Mouse (Mus musculus) gastrocnemius, adult 8-10 months (tissue): ENCODE data around the gene Htra3. TPM values are rescaled to one million over a fixed set of nuclear protein-coding genes. Genes with fewer than 3 reads are reported as not detected.

Experiments used
- DNase-seq, 2 experiments: peaks; one replicate each; pipeline ENCODE4 v3.0.0; 2022; ENCODE audit warnings: low spot score in 2 of 2
- total RNA-seq, 4 experiments: library from RNA; stranded (reverse); gene quantifications; 2 replicates each; pipeline ENCODE4 v1.2.4; 2022

Gene Htra3
- total RNA-seq, 4 experiments from 2014 or later = 19.9 to 34.2 (median 25.1) TPM

DNA sequence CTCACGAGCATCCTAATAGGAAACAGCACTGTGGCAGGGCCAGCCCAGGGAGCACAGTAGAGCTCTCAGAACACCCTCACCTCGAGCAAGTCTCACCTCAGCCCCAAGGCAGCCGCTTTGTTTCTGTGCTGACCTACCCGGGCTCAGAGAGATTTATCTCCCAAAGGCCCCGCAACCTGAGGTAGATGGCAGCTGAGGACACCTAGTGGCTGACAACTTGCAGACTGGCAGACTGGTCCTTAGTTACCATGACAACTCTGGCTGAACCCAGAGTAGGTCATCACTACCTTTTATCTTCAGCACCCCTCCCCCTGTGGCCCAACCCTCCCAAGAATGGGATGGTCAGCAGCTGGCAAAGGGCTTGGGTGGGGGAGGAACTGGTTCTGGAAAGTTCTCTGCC lies 16.2 kb upstream of the Htra3 start:
- DNase-seq = no peak

DNA sequence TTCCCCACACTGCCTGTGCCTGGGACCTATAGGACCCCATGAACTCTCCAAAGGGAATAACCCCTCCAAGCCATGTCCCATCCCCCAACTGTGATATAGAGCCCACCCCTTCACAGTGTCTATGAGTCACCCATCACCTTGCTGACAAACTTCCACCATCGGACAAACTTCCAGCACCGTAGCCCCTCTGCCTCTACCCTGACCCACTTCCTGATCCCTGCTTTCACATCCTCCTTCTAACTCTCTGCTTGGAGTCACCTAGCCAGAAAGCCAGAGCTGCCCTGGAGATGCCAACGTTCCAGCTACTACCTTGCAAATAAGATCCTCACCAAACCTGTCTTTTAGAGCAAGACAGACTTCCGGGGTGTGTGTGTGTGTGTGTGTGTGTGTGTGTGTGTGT lies 14.1 kb upstream of the Htra3 start:
- DNase-seq = no peak

DNA sequence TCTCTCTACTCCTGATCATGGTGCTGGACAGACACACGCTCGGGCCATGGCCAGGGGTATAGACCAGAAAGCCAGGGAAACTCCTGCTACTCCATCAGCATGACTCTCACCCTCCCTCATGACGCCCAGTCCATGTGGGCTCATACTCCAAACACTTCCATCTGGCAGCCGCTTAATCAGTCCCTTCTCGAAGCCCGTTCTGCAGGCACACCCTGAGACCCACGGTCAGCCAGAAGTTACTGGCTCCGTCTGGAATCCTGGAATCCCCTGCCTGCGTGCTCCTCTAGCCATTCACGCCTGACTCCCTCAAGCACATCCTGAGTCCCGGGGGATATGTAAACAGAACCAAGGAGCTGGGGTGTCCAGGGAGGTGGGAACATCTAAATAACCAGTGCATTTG lies 11.7 kb upstream of the Htra3 start:
- no peak for DNase-seq

DNA sequence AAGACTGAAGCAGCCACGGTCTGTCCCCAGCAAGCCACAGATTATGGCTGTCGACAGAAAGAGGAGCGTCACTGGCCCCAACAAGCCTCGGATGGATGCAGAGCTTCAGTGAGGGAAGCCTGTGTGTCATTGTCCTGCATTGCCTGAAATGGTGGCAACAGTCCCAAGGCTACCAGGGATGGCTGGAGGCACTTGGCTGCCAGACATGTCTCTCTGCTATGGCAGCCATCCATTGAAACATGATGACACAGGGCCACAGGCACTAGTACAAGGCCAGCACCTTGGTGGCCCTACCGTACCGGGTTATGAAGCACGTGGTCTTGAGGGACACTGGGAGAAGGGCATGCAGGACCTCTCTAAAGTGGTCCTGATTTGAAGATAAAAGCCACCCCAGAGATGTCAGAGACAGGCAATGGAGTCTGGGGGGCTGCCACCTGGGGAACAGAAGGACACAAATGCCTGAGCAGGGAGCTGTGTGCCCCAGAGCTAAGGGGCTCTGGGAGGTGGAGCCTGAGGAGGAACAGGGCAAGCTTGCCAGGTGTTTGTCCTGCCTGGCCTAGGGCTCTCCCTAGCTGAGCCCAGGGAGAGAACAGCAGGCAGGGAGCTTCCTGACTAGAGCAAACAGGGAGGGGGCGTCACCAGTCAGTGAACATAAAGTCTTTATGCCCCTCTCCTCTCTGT lies 11.0 kb upstream of the Htra3 start:
- DNase-seq = peak in 1 of 2 experiments; percentile 56

DNA sequence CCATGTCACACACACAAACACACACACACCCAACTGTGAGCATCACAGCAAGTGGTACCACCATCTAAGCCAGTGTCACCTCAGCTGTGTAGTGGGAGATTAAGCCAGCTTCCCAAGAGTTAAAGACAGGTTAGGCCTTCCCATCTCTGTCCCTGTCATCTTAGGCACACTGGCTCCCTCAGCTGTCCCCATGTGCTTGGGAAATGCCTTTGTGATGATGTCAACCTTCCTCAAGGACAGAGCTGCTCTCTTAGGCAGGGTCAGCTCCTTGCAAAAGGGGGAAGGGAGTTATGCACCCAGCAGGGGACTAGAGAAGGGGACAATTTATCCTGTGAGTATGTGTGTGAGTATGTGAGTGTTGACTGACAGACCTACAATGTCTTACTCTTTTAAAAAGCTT lies 9.8 kb upstream of the Htra3 start:
- no peak for DNase-seq

DNA sequence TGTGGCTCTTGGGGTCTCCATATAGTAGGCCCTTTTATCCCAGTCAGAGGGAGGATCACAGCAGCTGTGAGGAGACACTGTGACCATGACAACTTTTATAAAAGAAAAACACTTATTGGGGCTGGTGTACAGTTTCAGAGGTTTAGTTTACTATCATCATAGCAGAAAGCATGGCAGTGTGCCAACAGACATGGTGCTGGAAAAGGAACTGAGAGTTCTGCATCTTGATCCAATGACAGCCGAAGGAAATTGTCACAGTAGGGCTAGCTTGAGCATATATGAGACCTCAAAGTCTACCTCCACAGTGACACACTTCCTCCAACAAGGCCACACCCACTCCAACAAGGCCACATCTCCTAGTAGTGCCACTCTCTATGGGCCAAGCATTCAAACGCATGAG lies 9.3 kb upstream of the Htra3 start:
- no peak for DNase-seq

DNA sequence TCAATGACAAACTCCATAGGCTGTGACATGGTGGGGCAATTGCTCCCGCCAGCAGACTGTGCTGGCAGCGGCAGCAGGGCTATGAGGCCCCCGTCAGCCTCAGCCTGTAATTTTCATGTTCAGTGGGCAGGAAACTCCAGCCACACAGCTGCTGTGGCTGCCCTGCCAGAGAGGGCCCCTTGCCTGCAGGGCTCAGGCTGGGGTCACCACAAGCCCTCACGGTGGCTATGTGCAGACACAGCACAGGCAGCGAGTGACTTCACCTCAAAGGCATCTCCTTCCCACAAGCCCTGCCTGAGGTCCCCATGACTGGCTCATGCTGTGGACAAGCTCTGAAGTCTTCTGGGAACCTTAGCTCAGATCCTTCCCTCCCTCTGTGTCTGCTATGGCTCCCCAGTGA lies 7.5 kb upstream of the Htra3 start:
- no peak for DNase-seq

DNA sequence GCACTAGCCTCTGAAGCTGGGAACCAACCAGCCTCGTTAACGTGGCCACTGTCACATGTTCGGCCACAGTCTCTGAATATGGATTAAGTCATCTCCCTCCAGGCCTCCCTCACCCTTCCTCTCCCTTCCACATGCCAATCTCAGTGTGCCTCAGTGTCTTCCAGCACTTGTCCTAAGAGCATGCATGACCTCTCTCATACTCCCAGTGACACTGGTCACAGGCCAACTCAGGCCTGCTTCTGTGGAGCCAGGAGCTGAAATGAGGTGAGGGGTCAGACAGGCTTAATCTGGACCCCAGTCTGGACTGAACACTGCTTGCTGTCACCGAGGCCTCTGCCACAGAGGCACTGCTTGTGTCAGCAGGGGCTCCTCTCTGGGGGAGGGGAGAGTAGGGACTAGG lies 6.8 kb upstream of the Htra3 start:
- no peak for DNase-seq

DNA sequence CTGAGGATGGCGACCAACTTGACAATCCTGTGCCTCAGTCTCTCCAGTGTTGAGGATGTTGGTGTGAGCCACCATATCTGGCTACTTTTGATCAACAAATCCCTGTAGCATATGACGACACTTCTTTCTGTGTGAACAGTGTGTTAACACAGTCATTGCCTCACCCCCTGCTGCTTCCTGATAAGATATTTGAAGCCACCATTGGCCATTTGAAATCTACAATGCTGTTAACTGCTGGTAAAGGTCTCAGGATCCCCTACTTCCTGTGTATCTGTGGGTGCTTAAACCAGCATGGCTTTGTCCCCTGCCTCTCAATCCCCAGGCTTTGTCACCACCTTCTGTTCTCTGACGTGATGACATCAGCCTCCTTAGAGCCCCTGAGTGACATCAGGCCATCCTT lies 5.5 kb upstream of the Htra3 start:
- DNase-seq = no peak

DNA sequence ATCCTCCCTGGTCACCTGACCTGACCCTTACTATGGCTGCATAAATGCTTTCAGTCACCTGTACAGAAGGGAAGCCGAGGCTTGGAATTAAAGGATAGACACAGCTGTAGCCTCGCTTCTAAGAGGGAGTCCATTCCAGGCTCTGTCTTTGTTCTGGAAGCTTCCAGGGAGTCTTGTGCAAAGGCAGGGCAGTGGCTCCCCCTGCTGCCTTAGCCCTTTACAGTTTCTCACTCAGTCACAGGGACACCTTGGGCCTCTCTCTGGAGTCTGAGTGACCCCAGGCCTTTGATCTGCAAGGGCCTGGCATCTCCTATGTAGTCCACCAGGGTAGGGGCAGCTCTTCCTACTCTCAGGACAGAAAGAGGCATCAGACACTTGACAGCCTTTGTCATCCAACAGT lies 1.4 kb upstream of the Htra3 start:
- DNase-seq = peak in 1 of 2 experiments; percentile 49

DNA sequence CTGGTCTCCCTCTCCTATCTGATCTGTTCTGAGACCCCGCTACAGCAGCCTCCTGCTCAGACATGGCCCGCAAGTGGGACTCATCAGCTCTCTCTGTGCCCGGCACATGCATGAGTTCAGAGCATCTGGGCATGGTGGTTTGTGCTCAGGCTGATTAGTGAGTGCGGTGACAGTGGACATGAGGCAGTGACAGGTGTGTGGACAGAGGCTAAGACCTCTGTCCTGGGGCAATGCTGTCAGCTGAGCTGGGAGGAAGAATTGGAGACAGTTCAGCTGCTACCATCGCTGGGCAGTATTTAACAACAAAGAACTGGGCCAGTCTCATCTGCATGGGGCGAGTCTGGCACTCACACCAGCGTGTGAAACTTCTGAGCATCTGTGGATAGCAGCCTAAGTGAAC lies 2.6 kb downstream of the Htra3 start:
- no peak for DNase-seq

DNA sequence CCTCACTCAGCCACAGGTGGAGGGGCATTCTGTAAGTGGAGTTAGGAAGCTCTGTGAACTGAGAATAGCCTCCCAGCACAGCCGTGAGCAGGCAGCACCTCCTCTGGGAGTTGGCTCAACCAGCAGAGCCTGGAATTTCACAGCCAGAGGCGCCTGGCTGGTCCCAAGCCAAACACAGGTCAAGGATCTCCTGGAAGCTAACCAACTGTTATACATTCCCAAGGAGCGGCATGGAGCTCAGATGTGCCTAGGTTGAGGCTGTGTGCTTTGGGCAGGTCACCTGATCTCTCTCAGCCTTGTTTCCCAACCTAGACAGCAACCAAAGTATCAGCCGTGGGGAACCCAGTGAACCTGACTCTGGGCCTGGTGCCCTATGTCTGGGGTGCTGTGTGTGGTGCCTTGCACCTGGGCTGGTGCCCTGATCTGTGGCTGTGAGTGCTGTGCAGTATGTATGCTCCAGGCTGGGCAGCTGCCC lies 5.5 kb downstream of the Htra3 start:
- peak; percentile 76 to 77 for DNase-seq

DNA sequence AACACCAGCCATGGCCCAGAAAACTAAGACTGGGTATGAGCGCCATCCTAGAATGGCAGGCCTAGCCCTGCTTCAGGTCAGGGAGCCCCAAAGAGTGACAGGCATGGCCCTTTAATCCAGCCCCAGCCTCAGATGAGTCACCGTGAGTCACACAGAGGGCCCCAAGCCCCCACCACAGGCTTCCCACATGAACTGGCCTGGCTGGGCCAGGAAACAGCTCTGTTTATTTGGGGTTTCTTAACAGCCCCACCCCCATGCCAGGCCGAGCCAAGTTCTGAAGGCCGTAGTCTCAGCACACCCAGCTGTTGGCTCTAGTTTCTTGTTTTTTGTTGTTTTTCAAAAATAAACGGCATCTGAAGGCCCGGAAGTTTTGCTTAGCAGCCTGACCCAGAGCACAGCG lies 6.5 kb downstream of the Htra3 start:
- DNase-seq = peak; percentile 78 to 80

DNA sequence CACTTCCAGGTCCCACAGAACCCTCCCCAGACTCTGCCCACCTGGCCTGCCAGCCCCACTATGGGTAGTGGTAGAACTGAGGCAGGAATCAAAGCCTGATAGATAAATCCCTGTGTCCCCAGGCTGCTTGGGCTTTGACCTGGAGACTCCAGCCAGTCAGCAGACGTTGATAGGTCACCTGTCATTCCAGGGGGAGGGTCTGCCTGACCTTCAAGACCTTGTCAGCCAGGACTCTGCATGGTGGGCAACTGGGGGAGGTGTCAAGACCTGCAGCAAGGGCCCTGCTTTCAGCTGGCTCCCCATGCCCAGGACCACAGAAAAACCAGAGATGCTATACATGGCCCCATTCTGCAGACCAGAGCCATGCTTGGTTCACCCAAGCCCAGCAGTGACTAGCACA lies 7.0 kb downstream of the Htra3 start:
- DNase-seq = no peak

DNA sequence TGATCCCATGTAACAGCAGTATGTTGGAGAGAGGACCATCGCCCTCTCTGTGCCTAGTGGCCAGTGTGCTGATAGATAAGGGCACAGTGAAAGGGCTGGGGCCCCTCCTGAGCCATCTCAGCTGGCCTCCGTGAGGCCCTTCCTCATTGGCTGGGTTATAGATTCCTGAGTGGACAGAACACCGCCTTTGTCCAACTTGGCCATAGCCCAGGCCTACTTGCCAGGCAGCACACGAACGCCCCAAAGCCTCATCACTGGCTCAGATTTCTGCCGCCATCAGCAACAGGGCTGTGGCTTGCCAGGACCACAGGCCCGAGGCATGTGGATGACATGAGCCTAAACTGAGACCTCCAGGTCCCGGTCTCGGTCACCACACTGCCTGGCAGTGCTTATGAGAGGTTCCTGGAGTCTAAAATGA lies 8.1 kb downstream of the Htra3 start:
- DNase-seq = peak; percentile 66 to 84

DNA sequence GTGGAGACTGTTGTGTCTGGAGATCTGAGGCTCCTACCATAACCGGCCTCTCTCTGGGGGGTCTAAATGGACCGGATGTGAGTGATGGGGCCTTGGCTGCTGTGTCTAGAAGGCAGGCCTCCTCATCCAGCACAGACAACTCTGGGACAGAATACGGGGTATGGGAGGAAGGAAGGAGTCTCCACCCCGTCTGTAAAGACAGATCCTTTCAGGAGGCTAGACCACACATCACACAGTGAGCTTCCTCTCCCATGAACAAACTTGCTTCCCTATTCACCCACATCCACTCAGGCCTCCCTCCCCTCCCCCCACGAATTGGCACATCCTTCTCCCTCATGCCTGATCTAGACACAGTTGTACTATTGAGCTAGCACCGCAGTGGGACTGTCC lies 9.2 kb downstream of the Htra3 start:
- no peak for DNase-seq

DNA sequence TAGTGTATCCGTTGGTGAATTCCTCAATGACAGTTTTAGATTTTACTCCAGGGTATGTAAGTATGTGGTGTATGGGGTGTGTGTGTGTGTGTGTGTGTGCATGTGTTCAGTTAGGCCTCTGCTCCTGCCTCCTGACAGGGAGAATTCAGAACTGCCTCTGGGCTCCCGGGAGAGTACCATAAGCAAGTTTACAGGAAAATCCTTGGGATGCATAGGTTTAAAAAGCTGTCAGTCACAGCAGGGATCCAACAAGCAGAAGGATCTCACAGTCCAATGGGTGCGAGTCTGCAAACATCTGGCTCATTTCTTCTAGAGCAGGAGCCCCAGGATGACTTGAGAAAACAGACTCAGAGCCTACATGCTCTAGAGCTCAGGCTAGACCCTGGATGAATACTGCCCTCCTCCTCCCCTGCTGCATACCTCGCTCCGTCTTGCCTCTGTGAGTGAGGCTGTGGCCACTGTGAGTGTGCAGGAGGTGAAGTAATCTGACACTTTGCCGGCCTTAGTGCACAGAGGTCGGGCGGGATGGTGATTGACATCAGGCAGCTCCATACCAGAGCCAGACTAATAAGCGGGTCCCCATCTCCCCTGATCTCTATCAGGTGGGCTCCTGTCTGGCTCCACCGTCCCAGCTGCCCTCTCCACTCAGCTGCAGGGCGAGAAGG lies 9.7 kb downstream of the Htra3 start:
- no peak for DNase-seq

DNA sequence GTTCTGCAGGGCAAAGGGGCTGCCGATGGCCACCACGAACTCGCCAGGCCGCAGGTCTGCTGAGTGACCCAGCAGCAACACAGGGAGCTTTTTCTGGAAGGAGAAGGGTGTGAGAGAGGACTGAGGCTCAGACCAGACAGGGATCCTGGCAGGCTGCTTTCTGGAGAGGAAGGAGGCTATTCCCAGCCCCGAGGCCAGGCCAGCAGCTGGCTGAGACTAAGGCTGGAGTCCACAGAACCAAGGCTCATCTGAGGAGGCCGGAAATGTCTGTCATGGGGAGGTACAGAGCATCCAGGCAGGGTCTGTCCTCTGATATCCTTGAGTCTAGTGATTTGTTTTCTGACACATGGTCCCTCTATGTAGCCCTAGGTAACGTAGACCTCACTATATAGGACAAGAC lies 13.4 kb downstream of the Htra3 start:
- no peak for DNase-seq

DNA sequence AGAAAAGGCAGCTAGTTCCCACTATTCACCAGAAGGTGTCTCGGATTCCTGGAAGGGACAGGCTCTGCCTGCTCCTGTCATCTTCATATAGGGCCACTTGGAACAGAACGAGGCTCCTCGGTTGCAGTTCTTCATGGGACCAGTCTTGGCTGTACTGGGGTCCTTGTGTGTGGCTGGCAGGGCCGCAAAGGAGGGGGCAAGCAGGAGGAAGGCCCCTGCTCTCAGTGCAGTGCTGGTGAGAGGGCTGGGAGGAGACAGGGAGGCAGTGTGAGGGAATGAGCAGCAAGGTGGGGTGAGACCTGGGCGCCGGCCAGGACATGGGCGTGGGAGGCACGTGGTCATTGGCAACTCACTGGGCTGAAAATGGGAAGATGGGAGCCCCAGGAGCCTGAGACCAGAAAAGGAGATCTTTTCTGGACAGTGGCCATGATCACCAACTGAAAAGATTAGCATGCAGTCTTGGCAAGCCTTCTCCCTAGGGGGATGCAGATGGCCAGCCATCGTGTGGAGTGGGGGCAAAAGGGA lies 17.5 kb downstream of the Htra3 start:
- no peak for DNase-seq

DNA sequence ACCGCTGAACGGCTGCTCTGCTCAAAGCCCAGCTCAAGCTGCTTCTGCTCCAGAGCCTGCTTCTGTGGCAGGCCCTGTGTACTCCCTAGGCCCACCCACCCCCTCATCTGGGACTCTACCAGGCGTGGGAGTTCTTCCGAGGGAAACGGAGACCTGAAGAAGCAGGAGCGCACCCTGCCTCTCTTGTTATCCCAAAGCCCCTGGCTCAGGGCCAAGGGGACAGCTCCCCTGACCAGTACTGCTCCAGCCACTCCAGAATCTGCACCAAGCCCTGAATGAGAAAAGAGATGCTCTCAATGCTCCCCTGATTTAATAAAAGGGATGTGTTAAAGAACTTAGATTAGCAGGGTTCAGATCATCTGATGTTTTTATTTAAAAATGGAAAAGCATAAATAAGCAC lies 18.4 kb downstream of the Htra3 start:
- DNase-seq = no peak

DNA sequence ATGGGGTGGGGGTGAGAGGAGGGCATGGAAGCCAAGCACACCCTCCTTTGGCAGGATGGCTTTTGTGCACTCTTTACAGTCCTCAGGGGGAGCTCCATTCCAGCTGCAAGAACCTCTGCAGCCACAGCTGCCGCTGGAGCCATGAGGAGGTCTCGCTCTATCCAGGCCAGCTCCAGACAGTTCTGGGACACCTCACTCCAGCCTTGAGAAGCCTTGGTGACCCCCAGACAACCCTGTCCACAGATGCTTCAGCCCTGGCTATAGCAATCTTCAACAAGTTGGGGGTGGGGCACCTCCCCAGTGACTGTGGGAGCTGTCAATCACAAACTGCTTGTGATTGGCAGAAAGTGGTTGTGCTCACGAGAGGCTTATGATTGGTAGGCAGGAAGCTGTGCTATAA lies 20.1 kb downstream of the Htra3 start:
- no peak for DNase-seq

DNA sequence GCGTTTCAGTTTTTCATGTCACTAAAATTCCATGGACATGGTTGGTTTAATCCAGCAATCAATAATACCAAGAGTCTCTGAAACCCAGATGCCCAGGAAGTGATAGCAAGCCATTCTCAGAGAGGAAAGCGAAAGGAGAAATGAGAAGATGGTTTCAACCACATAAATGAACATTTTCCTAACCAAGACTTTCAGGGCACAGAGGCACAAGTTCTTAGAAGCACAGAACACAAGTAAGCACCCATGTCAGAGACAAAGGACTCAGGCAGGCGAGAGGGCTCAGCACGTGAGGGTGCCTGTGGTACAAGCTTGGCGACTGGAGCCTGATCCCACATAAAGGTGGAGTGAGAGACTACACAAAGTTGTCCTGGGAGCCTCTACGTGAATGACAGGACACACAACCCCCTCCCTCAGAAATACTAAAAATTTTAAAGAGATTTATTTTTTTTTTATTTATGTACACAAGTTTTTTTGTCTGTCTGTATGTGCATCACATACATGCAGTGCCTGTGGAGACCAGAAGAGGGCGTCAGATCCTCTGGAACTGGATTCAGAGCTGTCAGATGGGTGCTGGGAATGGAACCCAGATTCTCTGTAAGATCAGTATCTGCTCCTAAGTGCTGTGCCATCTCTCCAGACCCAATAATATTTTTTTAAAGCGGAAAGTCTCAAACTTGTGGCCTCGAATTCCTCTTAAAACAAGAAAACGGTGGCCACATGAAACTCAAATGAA lies 23.7 kb downstream of the Htra3 start:
- no peak for DNase-seq
